Mouse (Mus musculus) hindbrain, embryonic 16.5 days (tissue): ENCODE data around the gene Arhgef3. TPM values are rescaled to one million over a fixed set of nuclear protein-coding genes. Genes with fewer than 3 reads are reported as not detected.

ENCODE experiments used
- ATAC-seq: fragments of 200-750 bp; cut with Nextera tagmentation; 2 replicates; pipeline ENCODE4 v1.8.0; 2017; ENCODE audit warnings: moderate TSS enrichment, moderate library complexity
- H3K27ac ChIP-seq: fragments of 300-500 bp; sonication (generic); 2 replicates; pipeline ENCODE4 v1.5.1; 2014; ENCODE audit warnings: low read depth, mild to moderate bottlenecking, control low read depth, low read length, moderate library complexity
- H3K27me3 ChIP-seq: fragments of 300-500 bp; sonication (generic); replicated peaks from 2 replicates; pipeline ENCODE4 v1.6.1; 2014; ENCODE audit warnings: low read length; ENCODE audit not compliant: control insufficient read depth, insufficient read depth
- H3K36me3 ChIP-seq: fragments of 300-500 bp; sonication (generic); 2 replicates; pipeline ENCODE4 v1.6.1; 2014; ENCODE audit warnings: mild to moderate bottlenecking, low read length, moderate library complexity, mixed read lengths; ENCODE audit not compliant: control insufficient read depth, insufficient read depth
- H3K4me1 ChIP-seq: fragments of 300-500 bp; sonication (generic); 2 replicates; pipeline ENCODE4 v1.6.1; 2014; ENCODE audit warnings: low read depth, low read length; ENCODE audit not compliant: control insufficient read depth, insufficient read depth
- H3K4me2 ChIP-seq: fragments of 300-500 bp; sonication (generic); 2 replicates; pipeline ENCODE4 v1.6.1; 2014; ENCODE audit warnings: mild to moderate bottlenecking, low read length, control low read depth, moderate library complexity
- H3K4me3 ChIP-seq: fragments of 300-500 bp; sonication (generic); 2 replicates; pipeline ENCODE4 v1.5.1; 2014; ENCODE audit warnings: mild to moderate bottlenecking, low read length, control low read depth, moderate library complexity
- H3K9ac ChIP-seq: fragments of 300-500 bp; sonication (generic); 2 replicates; pipeline ENCODE4 v1.6.1; 2014; ENCODE audit warnings: low read depth, mild to moderate bottlenecking, control low read depth, low read length, moderate library complexity
- H3K9me3 ChIP-seq: fragments of 300-500 bp; sonication (generic); 2 replicates; pipeline ENCODE4 v1.6.1; 2014; ENCODE audit warnings: mild to moderate bottlenecking, low read length, moderate library complexity; ENCODE audit not compliant: control insufficient read depth
- WGBS: fragments of 180-500 bp; shearing (Covaris S2); extraction: QIAGEN DNeasy Blood & Tissue Kit; methylation state at CpG from one replicate; pipeline ENCODE4 v1.1.7; 2014; 5-methylcytosine and 5-hydroxymethylcytosine counted together
- polyA plus RNA-seq: library from polyadenylated mRNA; unstranded; fragments of >200 nt; fragmentation: Nextera tagmentation; extraction: Ambion mirVana; gene quantifications from 2 replicates; pipeline ENCODE4 v1.2.1, GENCODE M21; 2015

Arhgef3 gene
- polyA plus RNA-seq, 1 experiment from 2014 or later, result 18.4 TPM

GRCm38 (mm10) chr14:27428973-27429711, 314.4 kb downstream of the Arhgef3 start:
- WGBS, result under 1% methylated on average over 55 of the region's 78 CpGs
- H3K4me2 ChIP-seq, result peak overlapping the region; percentile 85

GRCm38 (mm10) chr14:27430280-27430679, 315.6 kb downstream of the Arhgef3 start:
- H3K4me2 ChIP-seq, result peak overlapping the region; percentile 38
- no peak for ATAC-seq
- H3K4me3 ChIP-seq, result 0 out of 2 replicates have a peak overlapping the region, but pooled peaks have one; percentile 3
- H3K36me3 ChIP-seq, result no peaks in the 10 kb centered on the region; the same call in 1 of the 2 replicates
- no peak overlapping the region for H3K9ac ChIP-seq
- WGBS, result 95% methylated on average over 4 of the region's 4 CpGs
- no peak overlapping the region for H3K27ac ChIP-seq
- peaks cover 4% of the 10 kb centered on the region; the same call in 1 of the 2 replicates for H3K4me1 ChIP-seq
- peaks cover 9% of the 10 kb centered on the region for H3K9me3 ChIP-seq
- H3K27me3 ChIP-seq, result no peaks in the 10 kb centered on the region

More at GRCm38 (mm10) chr14:27428973-27429711, 314.4 kb downstream of the Arhgef3 start:
- Histone ChIP-seq H3K4me3 (peak overlapping the region; percentile 76), H3K9me3 (peaks cover 9% of the 10 kb centered on the region), H3K27ac (peak overlapping the region; percentile 100), H3K27me3 (no peaks in the 10 kb centered on the region), H3K36me3 (no peaks in the 10 kb centered on the region; the same call in 1 of the 2 replicates), H3K9ac (peak overlapping the region; percentile 86), H3K4me1 (peaks cover 4% of the 10 kb centered on the region; the same call in 1 of the 2 replicates)
- peak; percentile 91 for ATAC-seq

GRCm38 (mm10) chr14:27432064-27432463, 317.4 kb downstream of the Arhgef3 start:
- Histone ChIP-seq H3K9ac (no peak overlapping the region), H3K27ac (no peak overlapping the region), H3K9me3 (peaks cover 9% of the 10 kb centered on the region), H3K4me1 (peaks cover 4% of the 10 kb centered on the region; the same call in 1 of the 2 replicates), H3K27me3 (no peaks in the 10 kb centered on the region), H3K36me3 (no peaks in the 10 kb centered on the region; the same call in 1 of the 2 replicates), H3K4me3 (no peak overlapping the region), H3K4me2 (no peak overlapping the region)
- WGBS, result 100% methylated on average over 2 of the region's 2 CpGs
- ATAC-seq, result no peak

- Histone ChIP-seq H3K9me3 (no peaks in the 10 kb centered on the region), H3K36me3 (no peaks in the 10 kb centered on the region; the same call in 1 of the 2 replicates), H3K4me2 (no peak overlapping the region), H3K9ac (no peak overlapping the region), H3K27ac (no peak overlapping the region), H3K4me1 (no peaks in the 10 kb centered on the region), H3K27me3 (no peaks in the 10 kb centered on the region), H3K4me3 (no peak overlapping the region)
- no peak for ATAC-seq
- 100% methylated on average over 1 of the region's 1 CpGs for WGBS
Measured at GRCm38 (mm10) chr14:27436116-27436515, 321.4 kb downstream of the Arhgef3 start.

- no peaks in the 10 kb centered on the region for H3K4me1 ChIP-seq
- no peak overlapping the region for H3K4me2 ChIP-seq
- no peaks in the 10 kb centered on the region for H3K36me3 ChIP-seq
- no peak overlapping the region for H3K4me3 ChIP-seq
- H3K9ac ChIP-seq, result no peak overlapping the region
- no peak for ATAC-seq
- H3K27ac ChIP-seq, result no peak overlapping the region
- WGBS, result 87% methylated on average over 3 of the region's 3 CpGs
- H3K9me3 ChIP-seq, result no peaks in the 10 kb centered on the region
- H3K27me3 ChIP-seq, result no peaks in the 10 kb centered on the region
Measured at GRCm38 (mm10) chr14:27436826-27437225, 322.1 kb downstream of the Arhgef3 start.

GRCm38 (mm10) chr14:27440921-27441320, 326.2 kb downstream of the Arhgef3 start:
- Histone ChIP-seq H3K9me3 (no peaks in the 10 kb centered on the region), H3K9ac (no peak overlapping the region), H3K4me2 (no peak overlapping the region), H3K4me1 (no peaks in the 10 kb centered on the region), H3K4me3 (no peak overlapping the region), H3K27me3 (no peaks in the 10 kb centered on the region), H3K27ac (no peak overlapping the region), H3K36me3 (peaks cover 11% of the 10 kb centered on the region; the same call in 1 of the 2 replicates)
- ATAC-seq, result no peak

- 65% methylated on average over 2 of the region's 2 CpGs for WGBS
- peaks cover 16% of the 10 kb centered on the region; the same call in 1 of the 2 replicates for H3K36me3 ChIP-seq
Measured at GRCm38 (mm10) chr14:27444851-27445281, 330.2 kb downstream of the Arhgef3 start.

GRCm38 (mm10) chr14:27446963-27447362, 332.3 kb downstream of the Arhgef3 start:
- Histone ChIP-seq H3K36me3 (peaks cover 16% of the 10 kb centered on the region), H3K27me3 (no peaks in the 10 kb centered on the region), H3K4me2 (no peak overlapping the region), H3K27ac (no peak overlapping the region), H3K4me1 (no peaks in the 10 kb centered on the region), H3K9ac (no peak overlapping the region), H3K9me3 (no peaks in the 10 kb centered on the region), H3K4me3 (no peak overlapping the region)
- ATAC-seq, result no peak
- 93% methylated on average over 4 of the region's 4 CpGs for WGBS

More at GRCm38 (mm10) chr14:27444851-27445281, 330.2 kb downstream of the Arhgef3 start:
- ATAC-seq, result no peak
- Histone ChIP-seq H3K4me2 (no peak overlapping the region), H3K9me3 (no peaks in the 10 kb centered on the region), H3K4me1 (no peaks in the 10 kb centered on the region), H3K27me3 (no peaks in the 10 kb centered on the region), H3K27ac (no peak overlapping the region), H3K4me3 (no peak overlapping the region), H3K9ac (no peak overlapping the region)
